Mouse (Mus musculus) embryonic fibroblast, embryonic 13.5 days (primary cell): ENCODE data around the gene Mrpl16.

ENCODE experiments used
- CTCF ChIP-seq: IDR thresholded peaks from 2 replicates; pipeline ENCODE4 v1.5.1; 2011; ENCODE audit warnings: mild to moderate bottlenecking, control low read depth, low read length, moderate library complexity, borderline replicate concordance; ENCODE audit not compliant: insufficient read depth
- POLR2A ChIP-seq: IDR thresholded peaks from 2 replicates; pipeline ENCODE4 v1.6.1; 2011; ENCODE audit warnings: low read depth, mild to moderate bottlenecking, control low read depth, low read length, moderate library complexity

DNA sequence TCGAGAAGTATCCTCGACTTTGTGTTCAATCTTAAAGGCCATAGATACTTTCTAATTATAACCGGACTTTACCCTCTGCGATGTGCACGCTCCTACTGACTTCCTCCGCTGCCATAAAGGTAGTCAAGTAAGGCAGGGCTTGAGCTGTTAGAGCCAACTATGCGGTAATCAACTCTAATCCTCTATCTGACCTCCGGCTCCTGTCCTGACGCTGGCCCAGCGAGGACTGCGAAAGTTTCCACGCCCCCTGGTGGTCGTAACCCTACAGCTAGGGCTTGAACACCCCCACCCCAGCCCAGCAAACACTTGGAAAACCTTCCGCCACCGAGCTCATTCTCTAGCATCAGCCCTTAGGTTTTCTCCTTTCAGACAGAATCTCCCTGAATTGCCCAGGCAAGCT is 49.6 kb downstream of the Mrpl16 start:
- TF ChIP-seq POLR2A (no peak), CTCF (peak; percentile 72)
